Mouse (Mus musculus) olfactory bulb, adult 2 months (tissue): Measurements from ENCODE around the gene Large1. TPM values are rescaled to one million over a fixed set of nuclear protein-coding genes. Genes with fewer than 3 reads are reported as not detected.

Experiments
- H3K27ac ChIP-seq: fragments of 200-500 bp; 2 replicates; pipeline ENCODE4 v1.5.1; 2012; ENCODE audit warnings: low read depth, low read length; ENCODE audit not compliant: insufficient read depth
- H3K4me1 ChIP-seq: fragments of 200-500 bp; 2 replicates; pipeline ENCODE4 v1.6.1; 2012; ENCODE audit warnings: low read length; ENCODE audit not compliant: control insufficient read depth, insufficient read depth
- H3K4me3 ChIP-seq: fragments of 200-500 bp; 2 replicates; pipeline ENCODE4 v1.5.1; 2012; ENCODE audit warnings: mild to moderate bottlenecking, low read depth, low read length, moderate library complexity; ENCODE audit not compliant: insufficient read depth
- CTCF ChIP-seq: fragments of 200-500 bp; IDR thresholded peaks from 2 replicates; pipeline ENCODE4 v1.5.1; 2012; ENCODE audit warnings: low read depth, mild to moderate bottlenecking, low read length, moderate library complexity; ENCODE audit not compliant: insufficient read depth
- POLR2A ChIP-seq: fragments of 200-500 bp; IDR thresholded peaks from 2 replicates; pipeline ENCODE4 v1.6.1; 2012; ENCODE audit warnings: mild to moderate bottlenecking, low read depth, low read length, moderate library complexity; ENCODE audit not compliant: insufficient read depth
- WGBS: fragments of 180-500 bp; shearing (Covaris S2); methylation state at CpG from one replicate; pipeline ENCODE4 v1.1.7; 2018; 5-methylcytosine and 5-hydroxymethylcytosine counted together
- polyA plus RNA-seq: library from polyadenylated mRNA; stranded (reverse); fragments of >200 nt; gene quantifications from 2 replicates; pipeline ENCODE4 v1.2.4, GENCODE M21; 2012; ENCODE audit warnings: low replicate concordance; ENCODE audit not compliant: missing spikeins, insufficient read depth, insufficient read length

The Large1 gene
- polyA plus RNA-seq, 1 experiment, result not detected

- WGBS, result 96% methylated on average over 3 of the region's 3 CpGs
- Histone ChIP-seq H3K4me1 (no peaks in the 10 kb centered on the region), H3K4me3 (no peak overlapping the region), H3K27ac (no peak overlapping the region)
- TF ChIP-seq POLR2A (no peak), CTCF (no peak)
Observed at GRCm38 (mm10) chr8:73048136-73048535, 305.2 kb downstream of the Large1 start.

- TF ChIP-seq CTCF (no peak), POLR2A (no peak)
- H3K27ac ChIP-seq, result no peak overlapping the region
- H3K4me3 ChIP-seq, result no peak overlapping the region
- no peaks in the 10 kb centered on the region for H3K4me1 ChIP-seq
Observed at GRCm38 (mm10) chr8:73029787-73030186, 323.6 kb downstream of the Large1 start.

GRCm38 (mm10) chr8:73018241-73018640 lies 335.1 kb downstream of the Large1 start:
- TF ChIP-seq POLR2A, result no peak
- no peak for TF ChIP-seq CTCF
- H3K4me1 ChIP-seq, result no peaks in the 10 kb centered on the region
- 92% methylated on average over 1 of the region's 1 CpGs for WGBS
- H3K4me3 ChIP-seq, result no peak overlapping the region
- H3K27ac ChIP-seq, result no peak overlapping the region

GRCm38 (mm10) chr8:73017601-73018000 lies 335.7 kb downstream of the Large1 start:
- TF ChIP-seq CTCF (no peak), POLR2A (no peak)
- WGBS, result 75% methylated on average over 1 of the region's 1 CpGs
- Histone ChIP-seq H3K4me1 (no peaks in the 10 kb centered on the region), H3K27ac (no peak overlapping the region), H3K4me3 (no peak overlapping the region)

- 81% methylated on average over 2 of the region's 2 CpGs for WGBS
- Histone ChIP-seq H3K4me3 (no peak overlapping the region), H3K4me1 (no peaks in the 10 kb centered on the region), H3K27ac (no peak overlapping the region)
- TF ChIP-seq POLR2A (no peak), CTCF (no peak)
Observed at GRCm38 (mm10) chr8:73016303-73016702, 337.0 kb downstream of the Large1 start.

- H3K4me3 ChIP-seq, result no peak overlapping the region
- WGBS, result 58% methylated on average over 2 of the region's 2 CpGs
- H3K27ac ChIP-seq, result no peak overlapping the region
- no peaks in the 10 kb centered on the region for H3K4me1 ChIP-seq
- TF ChIP-seq POLR2A, result no peak
- no peak for TF ChIP-seq CTCF
Observed at GRCm38 (mm10) chr8:73007489-73007888, 345.9 kb downstream of the Large1 start.

- TF ChIP-seq CTCF (0 out of 2 replicates have a peak, but pooled peaks have one; percentile 11), POLR2A (no peak)
- Histone ChIP-seq H3K4me1 (no peaks in the 10 kb centered on the region), H3K4me3 (no peak overlapping the region), H3K27ac (no peak overlapping the region)
- WGBS, result 49% methylated on average over 2 of the region's 2 CpGs
Observed at GRCm38 (mm10) chr8:73003858-73004257, 349.5 kb downstream of the Large1 start.

GRCm38 (mm10) chr8:72993831-72994230 lies 359.5 kb downstream of the Large1 start:
- 91% methylated on average over 1 of the region's 1 CpGs for WGBS
- 0 out of 2 replicates have a peak, but pooled peaks cover 2% of the 10 kb centered on the region for H3K4me1 ChIP-seq
- no peak for TF ChIP-seq POLR2A
- no peak for TF ChIP-seq CTCF
- H3K27ac ChIP-seq, result no peak overlapping the region
- H3K4me3 ChIP-seq, result no peak overlapping the region

GRCm38 (mm10) chr8:72990425-72990824 lies 362.9 kb downstream of the Large1 start:
- H3K4me1 ChIP-seq, result 0 out of 2 replicates have a peak, but pooled peaks cover 2% of the 10 kb centered on the region
- no peak overlapping the region for H3K4me3 ChIP-seq
- TF ChIP-seq POLR2A (no peak), CTCF (no peak)
- WGBS, result 29% methylated on average over 2 of the region's 2 CpGs
- H3K27ac ChIP-seq, result no peak overlapping the region

- Histone ChIP-seq H3K4me1 (no peaks in the 10 kb centered on the region), H3K4me3 (no peak overlapping the region), H3K27ac (no peak overlapping the region)
- TF ChIP-seq CTCF (no peak), POLR2A (no peak)
- 51% methylated on average over 1 of the region's 1 CpGs for WGBS
Observed at GRCm38 (mm10) chr8:72982832-72983231, 370.5 kb downstream of the Large1 start.
